Mouse (Mus musculus): Measurements from ENCODE around the gene Spsb2. TPM values are rescaled to one million over a fixed set of nuclear protein-coding genes. Genes with fewer than 3 reads are reported as not detected.
"Not testable (repeated sequence)": the region's sequence is repeated elsewhere in the genome, so short reads cannot be mapped to it uniquely, and the experiment has no call there.

Gene Spsb2
- total RNA-seq, 2 experiments from 2014 or later = 4.6 to 5.7 TPM

GRCm38 (mm10) chr6:124802400-124802799 lies 6.1 kb upstream of the Spsb2 start:
- DNase-seq (ENCODE audit: low spot score in 2 of 2) = not testable (repeated sequence)

GRCm38 (mm10) chr6:124803061-124803460 lies 5.4 kb upstream of the Spsb2 start:
- no peak for DNase-seq (ENCODE audit: low spot score in 2 of 2)

- DNase-seq (ENCODE audit: low spot score in 2 of 2) = not testable (repeated sequence)
Measured at GRCm38 (mm10) chr6:124803691-124804090, 4.8 kb upstream of the Spsb2 start.

GRCm38 (mm10) chr6:124804341-124804740 lies 4.1 kb upstream of the Spsb2 start:
- no peak for DNase-seq (ENCODE audit: low spot score in 2 of 2)

- DNase-seq (ENCODE audit: low spot score in 2 of 2) = peak; percentile 96 to 97
Measured at GRCm38 (mm10) chr6:124805341-124806321, 2.8 kb upstream of the Spsb2 start.

- no peak for DNase-seq (ENCODE audit: low spot score in 2 of 2)
Measured at GRCm38 (mm10) chr6:124806446-124807140, 1.9 kb upstream of the Spsb2 start.

- DNase-seq (ENCODE audit: low spot score in 2 of 2) = peak in 1 of 2 experiments; percentile 50
Measured at GRCm38 (mm10) chr6:124807366-124807765, 1.1 kb upstream of the Spsb2 start.

- no peak for DNase-seq (ENCODE audit: low spot score in 2 of 2)
Measured at GRCm38 (mm10) chr6:124807986-124808357, 489 bp upstream of the Spsb2 start.

GRCm38 (mm10) chr6:124809052-124809774 lies 752 bp downstream of the Spsb2 start:
- DNase-seq (ENCODE audit: low spot score in 2 of 2) = peak in 1 of 2 experiments; percentile 65

- no peak for DNase-seq (ENCODE audit: low spot score in 2 of 2)
Measured at GRCm38 (mm10) chr6:124809775-124810538, 1.5 kb downstream of the Spsb2 start.

GRCm38 (mm10) chr6:124810566-124811402 lies 2.3 kb downstream of the Spsb2 start:
- not testable (repeated sequence) for DNase-seq (ENCODE audit: low spot score in 2 of 2)

- no peak for DNase-seq (ENCODE audit: low spot score in 2 of 2)
Measured at GRCm38 (mm10) chr6:124811403-124811665, 2.9 kb downstream of the Spsb2 start.

- DNase-seq (ENCODE audit: low spot score in 2 of 2) = no peak
Measured at GRCm38 (mm10) chr6:124811701-124812560, 3.5 kb downstream of the Spsb2 start.

- no peak for DNase-seq (ENCODE audit: low spot score in 2 of 2)
Measured at GRCm38 (mm10) chr6:124812848-124813247, 4.4 kb downstream of the Spsb2 start.

- peak; percentile 67 to 79 for DNase-seq (ENCODE audit: low spot score in 2 of 2)
Measured at GRCm38 (mm10) chr6:124813496-124813895, 5.0 kb downstream of the Spsb2 start.

- DNase-seq (ENCODE audit: low spot score in 2 of 2) = peak; percentile 86 to 90
Measured at GRCm38 (mm10) chr6:124813933-124814332, 5.5 kb downstream of the Spsb2 start, which contains the start of gene Tpi1. TSS of gene Tpi1 (minus strand) at chr6:124814296.

- DNase-seq (ENCODE audit: low spot score in 2 of 2) = no peak
Measured at GRCm38 (mm10) chr6:124814448-124814847, 6.0 kb downstream of the Spsb2 start.

GRCm38 (mm10) chr6:124814858-124815774 lies 6.7 kb downstream of the Spsb2 start:
- DNase-seq (ENCODE audit: low spot score in 2 of 2) = no peak
